Mouse (Mus musculus): ENCODE data around the gene Pcsk1n. TPM values are rescaled to one million over a fixed set of nuclear protein-coding genes. Genes with fewer than 3 reads are reported as not detected.
"Not testable (repeated sequence)": the region's sequence is repeated elsewhere in the genome, so short reads cannot be mapped to it uniquely, and the experiment has no call there.

Pcsk1n gene
- polyA plus RNA-seq, 1 experiment from 2014 or later, result 84.4 TPM

- H3K4me1 ChIP-seq (ENCODE audit: control insufficient read depth, insufficient read depth, low read length), result no peaks in the 10 kb centered on the region
- peak; percentile 97 for DNase-seq (ENCODE audit: low spot score)
- peak within 1 kb of the TSS; percentile 76 for H3K27ac ChIP-seq (ENCODE audit: low read depth, low read length)
- H3K9ac ChIP-seq (ENCODE audit: low read length), result peak within 1 kb of the TSS; percentile 65
- H3K4me3 ChIP-seq (ENCODE audit: low read depth, low read length), result peak within 1 kb of the TSS; percentile 52
- peak within 1 kb of the TSS; percentile 56 for H3K4me2 ChIP-seq (ENCODE audit: low read length)
- peaks cover 21% of the 10 kb centered on the region for H3K36me3 ChIP-seq (ENCODE audit: control insufficient read depth, insufficient read depth, low read length)
- H3K9me3 ChIP-seq (replicated peaks; ENCODE audit: control insufficient read depth, low read length), result no peaks in the 10 kb centered on the region
- WGBS, result 29% methylated on average over 62 of the region's 62 CpGs
- peak; percentile 99 for ATAC-seq
- H3K27me3 ChIP-seq (replicated peaks; ENCODE audit: control insufficient read depth, insufficient read depth, low read length), result no peaks in the 10 kb centered on the region
These were observed 20.4 kb upstream of the Pcsk1n start, which contains the start of the genes Pqbp1 and Timm17b for GRCm38 (mm10) chrX:7898880-7899874. TSS of gene Pqbp1 (minus strand) at chrX:7899269. TSS of gene Timm17b (plus strand) at chrX:7899357.

DNA sequence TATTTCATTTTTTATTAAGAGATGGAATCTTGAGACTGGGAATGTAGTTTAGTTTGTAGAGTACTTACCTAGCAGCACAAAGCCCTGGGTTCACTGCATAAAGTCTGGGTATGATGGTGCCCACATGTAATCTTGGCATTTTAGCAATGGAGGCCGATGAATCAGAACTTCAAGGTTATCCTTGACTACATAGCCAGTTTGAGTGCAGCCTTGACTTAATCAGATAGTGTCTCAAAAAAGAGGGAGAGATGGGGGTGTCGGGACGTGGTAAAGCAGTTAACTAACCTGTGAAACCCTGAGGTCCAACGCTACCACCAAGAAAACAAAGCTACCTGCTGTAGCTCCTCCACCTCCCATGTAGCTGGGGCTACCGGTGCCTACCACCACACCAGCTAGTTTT, 15.2 kb upstream of the Pcsk1n start:
- H3K36me3 ChIP-seq (ENCODE audit: control insufficient read depth, insufficient read depth, low read length), result 0 out of 2 replicates have a peak, but pooled peaks cover 11% of the 10 kb centered on the region
- H3K4me3 ChIP-seq (ENCODE audit: low read depth, low read length), result no peak overlapping the region
- H3K9ac ChIP-seq (ENCODE audit: low read length), result no peak overlapping the region
- H3K27ac ChIP-seq (ENCODE audit: low read depth, low read length), result no peak overlapping the region
- H3K27me3 ChIP-seq (replicated peaks; ENCODE audit: control insufficient read depth, insufficient read depth, low read length), result no peaks in the 10 kb centered on the region
- H3K4me1 ChIP-seq (ENCODE audit: control insufficient read depth, insufficient read depth, low read length), result no peaks in the 10 kb centered on the region
- ATAC-seq, result no peak
- DNase-seq (ENCODE audit: low spot score), result no peak
- 95% methylated on average over 5 of the region's 5 CpGs for WGBS
- H3K4me2 ChIP-seq (ENCODE audit: low read length), result no peak overlapping the region
- H3K9me3 ChIP-seq (replicated peaks; ENCODE audit: control insufficient read depth, low read length), result no peaks in the 10 kb centered on the region

GRCm38 (mm10) chrX:7907735-7908134, 11.9 kb upstream of the Pcsk1n start, which contains the start of gene Gm10491:
TSS of gene Gm10491 (minus strand) at chrX:7907835.
- Histone ChIP-seq H3K27me3 (replicated peaks; ENCODE audit: control insufficient read depth, insufficient read depth, low read length) (no peaks in the 10 kb centered on the region), H3K27ac (ENCODE audit: low read depth, low read length) (no peak within 1 kb of the TSS), H3K4me1 (ENCODE audit: control insufficient read depth, insufficient read depth, low read length) (no peaks in the 10 kb centered on the region), H3K4me2 (ENCODE audit: low read length) (no peak within 1 kb of the TSS), H3K4me3 (ENCODE audit: low read depth, low read length) (no peak within 1 kb of the TSS), H3K9ac (ENCODE audit: low read length) (no peak within 1 kb of the TSS), H3K9me3 (replicated peaks; ENCODE audit: control insufficient read depth, low read length) (no peaks in the 10 kb centered on the region), H3K36me3 (ENCODE audit: control insufficient read depth, insufficient read depth, low read length) (0 out of 2 replicates have a peak, but pooled peaks cover 11% of the 10 kb centered on the region)
- 80% methylated on average over 5 of the region's 5 CpGs for WGBS
- no peak for ATAC-seq
- DNase-seq (ENCODE audit: low spot score), result no peak

DNA sequence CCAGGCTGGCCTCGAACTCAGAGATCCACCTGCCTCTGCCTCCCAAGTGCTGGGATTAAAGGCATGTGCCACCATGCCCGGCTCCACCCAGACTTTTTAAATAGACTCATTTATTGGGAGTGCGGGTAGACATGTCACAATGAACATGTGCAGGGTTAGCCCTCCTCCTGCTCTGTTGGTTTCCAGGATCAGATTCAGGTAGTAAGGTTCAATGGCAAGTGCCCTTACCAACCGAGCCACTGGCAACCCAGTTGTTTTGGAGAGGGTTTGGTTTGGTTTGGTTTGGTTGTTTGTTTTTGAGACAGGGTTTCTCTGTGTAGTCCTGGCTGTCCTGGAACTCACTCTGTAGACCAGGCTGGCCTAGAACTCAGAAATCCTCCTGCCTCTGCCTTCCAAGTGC, 10.4 kb upstream of the Pcsk1n start, which contains the start of gene Gm10490:
TSS of gene Gm10490 (plus strand) at position 301 of the 400 bp plus-strand sequence.
- not testable (repeated sequence) for ATAC-seq; H3K9me3 ChIP-seq (replicated peaks; ENCODE audit: control insufficient read depth, low read length); H3K27me3 ChIP-seq (replicated peaks; ENCODE audit: control insufficient read depth, insufficient read depth, low read length); DNase-seq (ENCODE audit: low spot score); H3K9ac ChIP-seq (ENCODE audit: low read length); H3K4me1 ChIP-seq (ENCODE audit: control insufficient read depth, insufficient read depth, low read length); H3K4me2 ChIP-seq (ENCODE audit: low read length); H3K27ac ChIP-seq (ENCODE audit: low read depth, low read length); H3K36me3 ChIP-seq (ENCODE audit: control insufficient read depth, insufficient read depth, low read length); H3K4me3 ChIP-seq (ENCODE audit: low read depth, low read length)
- WGBS, result 85% methylated on average over 4 of the region's 4 CpGs

DNA sequence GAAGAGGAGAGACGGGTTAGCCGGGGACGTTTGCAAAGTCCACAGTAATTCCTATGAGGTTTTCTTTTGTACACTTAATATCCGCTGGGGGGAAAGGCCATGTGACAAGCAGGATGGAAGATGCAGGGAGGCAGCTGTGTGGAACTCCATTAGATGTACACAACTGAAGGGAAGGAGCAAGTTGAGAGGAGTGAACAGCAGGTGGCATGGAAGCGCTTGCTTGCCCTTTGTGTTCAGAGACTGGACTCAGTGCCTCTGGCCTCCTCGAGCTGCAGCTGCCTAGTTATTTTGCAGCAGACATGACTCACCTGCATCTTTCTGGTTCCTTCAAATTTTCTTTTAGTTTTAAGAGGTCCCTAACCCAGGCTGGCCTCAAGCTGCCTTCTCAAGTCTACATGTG, 9.1 kb upstream of the Pcsk1n start:
- no peaks in the 10 kb centered on the region for H3K27me3 ChIP-seq (replicated peaks; ENCODE audit: control insufficient read depth, insufficient read depth, low read length)
- DNase-seq (ENCODE audit: low spot score), result peak; percentile 11
- H3K36me3 ChIP-seq (ENCODE audit: control insufficient read depth, insufficient read depth, low read length), result 0 out of 2 replicates have a peak, but pooled peaks cover 5% of the 10 kb centered on the region
- no peak for ATAC-seq
- no peak overlapping the region for H3K27ac ChIP-seq (ENCODE audit: low read depth, low read length)
- no peak overlapping the region for H3K9ac ChIP-seq (ENCODE audit: low read length)
- 48% methylated on average over 6 of the region's 6 CpGs for WGBS
- no peak overlapping the region for H3K4me3 ChIP-seq (ENCODE audit: low read depth, low read length)
- H3K4me1 ChIP-seq (ENCODE audit: control insufficient read depth, insufficient read depth, low read length), result no peaks in the 10 kb centered on the region
- H3K9me3 ChIP-seq (replicated peaks; ENCODE audit: control insufficient read depth, low read length), result no peaks in the 10 kb centered on the region
- no peak overlapping the region for H3K4me2 ChIP-seq (ENCODE audit: low read length)

DNA sequence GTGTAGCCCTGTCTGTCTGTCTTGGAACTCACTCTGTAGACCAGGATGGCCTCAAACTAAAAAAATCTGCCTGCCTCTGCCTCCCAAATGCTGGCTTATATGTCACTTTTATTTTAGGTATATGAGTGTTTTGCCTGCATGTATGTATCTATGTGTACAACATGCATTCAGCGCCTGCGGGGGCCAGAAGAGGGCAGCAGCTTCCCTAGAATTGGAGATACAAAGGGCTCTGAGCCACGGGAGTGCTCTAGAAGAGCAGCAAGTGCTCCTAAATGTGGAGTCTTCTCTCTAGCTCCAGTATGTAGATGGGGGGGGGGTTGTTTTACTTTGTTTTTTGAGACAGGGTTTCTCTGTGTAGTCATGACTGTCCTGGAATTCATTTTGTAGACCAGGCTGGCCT, 4.0 kb upstream of the Pcsk1n start:
- H3K9me3 ChIP-seq (replicated peaks; ENCODE audit: control insufficient read depth, low read length), result not testable (repeated sequence)

DNA sequence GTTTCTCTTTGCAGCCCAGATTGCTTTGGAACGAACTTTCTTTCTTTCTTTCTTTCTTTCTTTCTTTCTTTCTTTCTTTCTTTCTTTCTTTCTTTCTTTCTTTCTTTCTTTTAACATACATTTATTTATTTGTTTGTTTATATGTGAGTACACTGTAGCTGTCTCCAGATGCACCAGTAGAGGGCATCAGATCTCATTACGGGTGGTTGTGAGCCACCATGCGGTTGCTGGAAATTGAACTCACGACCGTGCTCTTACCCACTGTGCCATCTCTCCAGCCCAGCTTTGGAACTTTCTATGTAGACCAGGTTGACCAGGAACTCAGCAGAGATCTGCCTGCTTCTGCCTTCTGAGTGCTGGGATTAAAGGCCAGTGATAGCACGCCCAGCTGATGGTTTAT, 1.7 kb upstream of the Pcsk1n start:
- ATAC-seq; H3K9me3 ChIP-seq (replicated peaks; ENCODE audit: control insufficient read depth, low read length); H3K4me3 ChIP-seq (ENCODE audit: low read depth, low read length); H3K27me3 ChIP-seq (replicated peaks; ENCODE audit: control insufficient read depth, insufficient read depth, low read length); H3K4me1 ChIP-seq (ENCODE audit: control insufficient read depth, insufficient read depth, low read length); H3K9ac ChIP-seq (ENCODE audit: low read length); DNase-seq (ENCODE audit: low spot score); H3K36me3 ChIP-seq (ENCODE audit: control insufficient read depth, insufficient read depth, low read length); H3K27ac ChIP-seq (ENCODE audit: low read depth, low read length); H3K4me2 ChIP-seq (ENCODE audit: low read length): not testable (repeated sequence)
- 77% methylated on average over 6 of the region's 6 CpGs for WGBS

More for the DNA sequence above, 4.0 kb upstream of the Pcsk1n start:
- not testable (repeated sequence) for H3K9ac ChIP-seq (ENCODE audit: low read length); H3K27ac ChIP-seq (ENCODE audit: low read depth, low read length); H3K4me1 ChIP-seq (ENCODE audit: control insufficient read depth, insufficient read depth, low read length); H3K36me3 ChIP-seq (ENCODE audit: control insufficient read depth, insufficient read depth, low read length); H3K27me3 ChIP-seq (replicated peaks; ENCODE audit: control insufficient read depth, insufficient read depth, low read length); H3K4me2 ChIP-seq (ENCODE audit: low read length); ATAC-seq; H3K4me3 ChIP-seq (ENCODE audit: low read depth, low read length)
- DNase-seq (ENCODE audit: low spot score), result peak; percentile 14
- WGBS, result 28% methylated on average over 3 of the region's 3 CpGs

- Histone ChIP-seq H3K27me3 (replicated peaks; ENCODE audit: control insufficient read depth, insufficient read depth, low read length) (no peaks in the 10 kb centered on the region), H3K4me3 (ENCODE audit: low read depth, low read length) (peak overlapping the region; percentile 33), H3K9me3 (replicated peaks; ENCODE audit: control insufficient read depth, low read length) (no peaks in the 10 kb centered on the region), H3K36me3 (ENCODE audit: control insufficient read depth, insufficient read depth, low read length) (peaks cover 6% of the 10 kb centered on the region; the same call in 1 of the 2 replicates), H3K9ac (ENCODE audit: low read length) (peak overlapping the region; percentile 52), H3K4me1 (ENCODE audit: control insufficient read depth, insufficient read depth, low read length) (no peaks in the 10 kb centered on the region), H3K4me2 (ENCODE audit: low read length) (peak overlapping the region; percentile 56), H3K27ac (ENCODE audit: low read depth, low read length) (no peak overlapping the region)
- ATAC-seq, result 0 out of 2 replicates have a peak, but pooled peaks have one; percentile 9
- 19% methylated on average over 42 of the region's 48 CpGs for WGBS
- DNase-seq (ENCODE audit: low spot score), result peak; percentile 14
These were observed 2.4 kb downstream of the Pcsk1n start for GRCm38 (mm10) chrX:7922032-7922431.

GRCm38 (mm10) chrX:7926266-7926665, 6.6 kb downstream of the Pcsk1n start:
- no peak for ATAC-seq
- WGBS, result 80% methylated on average over 6 of the region's 6 CpGs
- Histone ChIP-seq H3K9me3 (replicated peaks; ENCODE audit: control insufficient read depth, low read length) (no peaks in the 10 kb centered on the region), H3K27ac (ENCODE audit: low read depth, low read length) (no peak overlapping the region), H3K36me3 (ENCODE audit: control insufficient read depth, insufficient read depth, low read length) (peaks cover 19% of the 10 kb centered on the region), H3K4me1 (ENCODE audit: control insufficient read depth, insufficient read depth, low read length) (no peaks in the 10 kb centered on the region), H3K27me3 (replicated peaks; ENCODE audit: control insufficient read depth, insufficient read depth, low read length) (no peaks in the 10 kb centered on the region), H3K4me2 (ENCODE audit: low read length) (no peak overlapping the region), H3K4me3 (ENCODE audit: low read depth, low read length) (no peak overlapping the region), H3K9ac (ENCODE audit: low read length) (no peak overlapping the region)
- DNase-seq (ENCODE audit: low spot score), result no peak

Data from forebrain, embryonic 14.5 days (tissue).